Mouse (Mus musculus) left cerebral cortex, adult 2 months (tissue): ENCODE results near the gene Them7. TPM values are rescaled to one million over a fixed set of nuclear protein-coding genes. Genes with fewer than 3 reads are reported as not detected.
A peak's percentile ranks its signal among the peaks of the same experiment; 100 is the strongest.

ENCODE experiments used
- DNase-seq, 2 experiments: peaks; one replicate each; pipeline ENCODE4 v3.0.0; 2021 to 2022; ENCODE audit warnings: low spot score in 2 of 2, mixed read lengths in 1 of 2; ENCODE audit errors: extremely low spot score in 1 of 2
- H3K27ac ChIP-seq: fragments of 200-600 bp; 2 replicates; pipeline ENCODE4 v1.8.1; 2022
- H3K4me3 ChIP-seq: fragments of 200-600 bp; 2 replicates; pipeline ENCODE4 v1.8.1; 2022
- CTCF ChIP-seq: fragments of 200-600 bp; IDR thresholded peaks from 2 replicates; pipeline ENCODE4 v1.8.1; 2022; ENCODE audit warnings: antibody characterized with exemption, mild to moderate bottlenecking, moderate library complexity
- intact Hi-C: fragments of 180-260 bp; cut with DNase I; formaldehyde crosslinking; loops from one replicate; pipeline ENCODE4 v1.15.1; 2025
- total RNA-seq, 2 experiments: library from RNA; stranded (reverse); gene quantifications; 2 replicates each; pipeline ENCODE4 v1.2.3; 2021

Gene Them7
- total RNA-seq, 2 experiments from 2014 or later = not detected

DNA sequence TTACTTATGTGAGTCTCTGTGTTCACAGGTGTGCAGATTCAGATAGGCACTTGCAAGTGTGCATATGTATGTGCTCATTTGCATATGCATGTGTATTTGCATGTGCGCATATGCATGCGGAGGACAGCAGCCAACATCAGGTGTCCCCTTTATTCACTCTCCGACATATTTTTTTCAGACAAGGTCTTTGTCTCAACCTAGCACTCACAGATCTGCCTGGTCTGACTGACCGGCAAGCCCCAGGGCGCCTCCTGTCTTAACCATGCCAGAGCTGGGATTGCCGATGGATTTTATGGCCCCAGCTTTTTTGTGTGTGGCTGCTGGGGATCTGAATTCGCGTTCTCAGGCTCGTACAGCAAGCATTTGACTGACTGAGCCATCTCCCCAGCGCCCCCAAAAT, 146.1 kb downstream of the Them7 start:
- TF ChIP-seq CTCF = no peak
- Histone ChIP-seq H3K27ac (no peak overlapping the region), H3K4me3 (peak overlapping the region; percentile 39)
- intact Hi-C loops = no loop called here
- no peak for DNase-seq

DNA sequence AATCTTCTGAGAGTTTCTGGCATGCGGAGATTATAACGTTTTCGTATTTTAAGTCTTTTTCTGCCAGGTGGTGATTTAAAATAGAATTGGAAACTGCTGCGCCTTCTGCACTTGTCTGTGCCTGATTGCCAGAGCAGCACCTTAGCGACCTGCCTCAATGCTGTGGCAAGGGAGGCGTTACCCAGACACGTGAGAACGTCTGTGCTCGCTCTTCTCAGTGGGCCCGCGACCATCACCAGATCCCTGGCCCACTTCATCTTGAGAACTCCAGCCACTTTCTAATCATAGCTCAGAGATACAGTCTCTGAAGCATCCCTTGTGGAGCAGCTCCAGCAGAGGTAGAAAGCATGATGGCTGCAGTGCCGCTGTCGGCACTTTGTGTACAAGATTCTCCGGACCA, 146.6 kb downstream of the Them7 start:
- no peak for TF ChIP-seq CTCF
- no peak overlapping the region for H3K27ac ChIP-seq
- peak in 1 of 2 experiments; percentile 10 for DNase-seq

DNA sequence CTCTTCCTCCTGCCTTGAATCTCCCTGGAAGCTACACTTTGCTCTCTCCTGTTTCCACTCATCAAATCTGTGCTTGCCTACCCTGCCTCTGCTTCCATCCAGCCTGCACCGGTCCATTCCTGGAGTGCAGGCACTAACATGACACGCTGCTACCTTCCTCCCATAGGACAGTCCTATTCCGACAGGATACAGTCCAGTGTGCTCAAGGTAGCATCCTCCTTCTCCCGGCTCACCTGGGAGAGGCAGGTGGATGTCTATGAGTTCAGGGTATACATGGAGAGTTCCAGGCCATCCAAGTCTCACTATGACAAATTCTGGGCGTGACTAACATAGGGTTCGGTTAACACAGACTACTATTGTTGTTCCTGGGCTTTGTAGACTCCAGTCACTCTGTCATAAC, 148.0 kb downstream of the Them7 start:
- TF ChIP-seq CTCF = no peak
- Histone ChIP-seq H3K27ac (no peak overlapping the region), H3K4me3 (no peak overlapping the region)
- intact Hi-C loops = no loop called here
- no peak for DNase-seq

More for the DNA sequence above, 146.6 kb downstream of the Them7 start:
- intact Hi-C loops = no loop called here
- peak overlapping the region; percentile 39 for H3K4me3 ChIP-seq

DNA sequence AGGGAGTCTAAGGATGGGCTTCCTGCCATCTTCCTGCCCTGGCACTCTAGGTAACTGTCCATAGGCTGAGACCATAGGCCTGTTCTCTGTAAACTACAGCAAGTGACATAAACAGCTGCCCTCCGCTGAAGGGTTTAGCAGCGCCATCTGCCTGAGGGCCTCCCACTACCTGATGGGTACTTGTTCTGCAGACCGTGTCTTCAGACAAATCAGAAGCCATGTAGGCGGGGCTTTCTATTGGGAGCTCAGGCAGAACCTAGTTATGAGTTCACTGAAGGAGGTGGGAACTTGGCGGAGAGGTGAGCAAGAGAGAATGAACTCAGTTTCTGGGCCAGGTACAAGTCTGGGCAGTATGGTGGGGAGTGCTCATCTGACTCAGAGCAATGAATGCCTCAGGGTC, 148.6 kb downstream of the Them7 start:
- DNase-seq = no peak
- intact Hi-C loops = no loop called here

GRCm38 (mm10) chr2:105373658-105374057, 149.5 kb downstream of the Them7 start:
- DNase-seq = no peak
- TF ChIP-seq CTCF = no peak
- Histone ChIP-seq H3K27ac (no peak overlapping the region), H3K4me3 (no peak overlapping the region)
- intact Hi-C loops = no loop called here

More for the DNA sequence above, 148.6 kb downstream of the Them7 start:
- no peak for TF ChIP-seq CTCF
- no peak overlapping the region for H3K27ac ChIP-seq
- no peak overlapping the region for H3K4me3 ChIP-seq

DNA sequence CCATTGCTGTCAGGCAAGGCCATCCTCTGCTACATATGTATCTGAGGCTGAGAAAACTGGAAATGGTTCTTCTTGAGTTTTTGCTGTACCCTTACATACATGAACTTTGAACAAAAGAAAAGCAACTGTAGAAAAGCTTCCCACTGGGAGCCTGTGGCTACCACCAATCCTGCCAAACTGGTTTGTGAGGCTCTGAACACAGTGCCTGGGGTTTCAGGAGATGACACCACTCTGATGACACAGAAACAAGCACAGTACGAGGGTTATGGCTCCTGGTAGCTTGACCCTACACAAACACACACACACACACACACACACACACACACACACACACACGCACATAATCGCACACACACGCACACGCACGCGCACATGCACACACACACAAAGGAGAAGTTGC, 151.1 kb downstream of the Them7 start:
- no peak for DNase-seq
- no peak for TF ChIP-seq CTCF
- intact Hi-C loops = no loop called here
- Histone ChIP-seq H3K4me3 (no peak overlapping the region), H3K27ac (no peak overlapping the region)

DNA sequence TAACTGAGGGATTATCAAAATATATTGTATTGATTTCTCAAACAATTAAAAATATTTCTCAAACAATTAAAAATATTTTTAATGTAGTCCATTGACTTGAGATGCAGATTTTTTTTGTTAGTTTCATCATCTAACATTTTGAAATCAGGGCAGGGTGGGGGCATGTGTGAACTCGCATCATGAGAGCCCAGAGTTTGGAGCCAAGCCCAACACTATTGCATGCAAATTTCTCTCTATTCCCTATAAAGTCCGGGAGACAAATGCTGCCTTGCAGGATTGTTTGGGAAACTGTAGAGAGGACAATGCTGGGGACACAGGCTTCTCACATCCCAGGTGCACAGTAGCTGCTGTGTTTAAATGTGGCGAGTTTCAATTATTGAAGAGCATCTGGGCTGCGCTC, 151.6 kb downstream of the Them7 start:
- no peak overlapping the region for H3K4me3 ChIP-seq
- H3K27ac ChIP-seq = no peak overlapping the region
- no peak for TF ChIP-seq CTCF
- intact Hi-C loops = no loop called here
- no peak for DNase-seq

GRCm38 (mm10) chr2:105379682-105380081, 155.6 kb downstream of the Them7 start:
- no peak for TF ChIP-seq CTCF
- Histone ChIP-seq H3K27ac (no peak overlapping the region), H3K4me3 (no peak overlapping the region)
- DNase-seq = no peak
- intact Hi-C loops = no loop called here

DNA sequence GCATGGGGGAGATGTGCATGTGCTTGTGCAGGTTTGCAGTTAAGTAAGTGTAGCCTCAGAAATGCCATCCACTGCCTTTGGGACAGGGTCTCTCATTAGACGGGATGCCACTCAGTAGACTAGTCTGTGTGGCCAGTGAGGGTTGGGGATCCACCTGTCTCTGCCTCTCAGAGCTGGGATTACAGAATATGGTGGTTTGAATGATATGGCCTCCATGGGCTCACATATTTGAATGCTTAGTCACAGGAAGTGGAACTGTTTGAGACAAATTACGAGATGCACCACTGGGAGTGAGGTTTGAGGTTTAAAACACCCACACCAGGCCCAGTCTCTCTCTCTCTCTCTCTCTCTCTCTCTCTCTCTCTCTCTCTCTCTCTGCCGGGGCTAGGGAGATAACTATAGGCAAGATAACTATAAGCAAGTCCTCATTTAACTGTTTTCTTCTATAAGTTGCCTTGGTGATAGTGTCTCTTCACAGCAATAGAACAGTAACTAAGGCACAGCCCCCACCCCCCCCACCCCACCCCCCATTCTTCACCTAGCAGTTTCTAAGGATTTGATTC, 156.7 kb downstream of the Them7 start:
- H3K27ac ChIP-seq = no peak overlapping the region
- intact Hi-C loops = no loop called here
- no peak for TF ChIP-seq CTCF
- no peak for DNase-seq
- H3K4me3 ChIP-seq = no peak overlapping the region

DNA sequence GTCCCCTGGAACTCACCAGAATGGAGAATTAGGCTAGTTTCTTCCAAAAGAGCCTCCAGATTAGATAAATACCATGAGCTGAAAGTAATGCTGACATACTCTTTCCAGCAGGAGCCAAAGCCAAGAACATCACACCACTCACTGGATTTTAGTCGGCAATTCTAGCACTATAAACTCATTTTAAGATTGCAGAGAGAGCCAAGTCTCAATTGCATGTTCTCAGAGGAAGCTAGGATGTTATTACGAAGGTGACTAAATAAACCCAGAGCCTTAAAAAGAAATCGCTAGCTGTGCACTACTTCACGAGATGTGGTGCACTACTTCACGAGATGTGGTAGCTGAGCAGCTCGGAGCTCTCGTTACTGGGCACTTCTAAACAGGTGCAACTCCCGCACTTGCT, 158.9 kb downstream of the Them7 start:
- H3K4me3 ChIP-seq = no peak overlapping the region
- H3K27ac ChIP-seq = no peak overlapping the region
- TF ChIP-seq CTCF = no peak
- intact Hi-C loops = no loop called here
- no peak for DNase-seq

- no peak for TF ChIP-seq CTCF
- intact Hi-C loops = no loop called here
Measured at GRCm38 (mm10) chr2:105384998-105385397, 160.9 kb downstream of the Them7 start.

GRCm38 (mm10) chr2:105386418-105386817, 162.3 kb downstream of the Them7 start:
- DNase-seq = no peak
- H3K4me3 ChIP-seq = no peak overlapping the region
- TF ChIP-seq CTCF = no peak
- no peak overlapping the region for H3K27ac ChIP-seq
- intact Hi-C loops = no loop called here

More at GRCm38 (mm10) chr2:105384998-105385397, 160.9 kb downstream of the Them7 start:
- no peak for DNase-seq
- H3K4me3 ChIP-seq = no peak overlapping the region
- H3K27ac ChIP-seq = no peak overlapping the region

GRCm38 (mm10) chr2:105389007-105389890, 165.1 kb downstream of the Them7 start:
- intact Hi-C loops = no loop called here
- DNase-seq = no peak
- TF ChIP-seq CTCF = no peak
- Histone ChIP-seq H3K27ac (no peak overlapping the region), H3K4me3 (no peak overlapping the region)
